Mouse (Mus musculus) embryonic facial prominence, embryonic 14.5 days (tissue): ENCODE data around the gene Piezo1. TPM values are rescaled to one million over a fixed set of nuclear protein-coding genes. Genes with fewer than 3 reads are reported as not detected.

ENCODE experiments used
- ATAC-seq: fragments of 200-750 bp; cut with Nextera tagmentation; 2 replicates; pipeline ENCODE4 v1.8.0; 2017; ENCODE audit warnings: low read depth, moderate number of reproducible peaks, moderate TSS enrichment
- DNase-seq: peaks from one replicate; pipeline ENCODE4 v3.0.0-alpha.2; 2015; ENCODE audit warnings: low spot score
- H3K27ac ChIP-seq: fragments of 300-500 bp; sonication (generic); replicated peaks from 2 replicates; pipeline ENCODE4 v1.5.1; 2014; ENCODE audit warnings: low read depth, mild to moderate bottlenecking, low read length, moderate library complexity
- H3K27me3 ChIP-seq: fragments of 300-500 bp; sonication (generic); replicated peaks from 2 replicates; pipeline ENCODE4 v1.6.1; 2014; ENCODE audit warnings: low read length; ENCODE audit not compliant: control insufficient read depth, insufficient read depth
- H3K36me3 ChIP-seq: fragments of 300-500 bp; sonication (generic); 2 replicates; pipeline ENCODE4 v1.6.1; 2014; ENCODE audit warnings: low read length, mixed read lengths; ENCODE audit not compliant: control insufficient read depth, insufficient read depth
- H3K4me1 ChIP-seq: fragments of 300-500 bp; sonication (generic); 2 replicates; pipeline ENCODE4 v1.6.1; 2014; ENCODE audit warnings: antibody characterized with exemption, low read length; ENCODE audit not compliant: control insufficient read depth, insufficient read depth
- H3K4me2 ChIP-seq: fragments of 300-500 bp; sonication (generic); 2 replicates; pipeline ENCODE4 v1.6.1; 2014; ENCODE audit warnings: low read depth, mild to moderate bottlenecking, low read length, moderate library complexity, mixed read lengths
- H3K4me3 ChIP-seq: fragments of 300-500 bp; sonication (generic); 2 replicates; pipeline ENCODE4 v1.5.1; 2014; ENCODE audit warnings: low read depth, mild to moderate bottlenecking, low read length
- H3K9ac ChIP-seq: fragments of 300-500 bp; sonication (generic); 2 replicates; pipeline ENCODE4 v1.6.1; 2014; ENCODE audit warnings: low read depth, mild to moderate bottlenecking, low read length, moderate library complexity, mixed read lengths
- H3K9me3 ChIP-seq: fragments of 300-500 bp; sonication (generic); 2 replicates; pipeline ENCODE4 v1.6.1; 2016; ENCODE audit warnings: low read length; ENCODE audit not compliant: control insufficient read depth
- WGBS: fragments of 180-500 bp; shearing (Covaris S2); extraction: QIAGEN DNeasy Blood & Tissue Kit; methylation state at CpG from one replicate; pipeline ENCODE4 v1.1.7; 2014; 5-methylcytosine and 5-hydroxymethylcytosine counted together
- polyA plus RNA-seq: library from polyadenylated mRNA; unstranded; fragments of >200 nt; fragmentation: Nextera tagmentation; extraction: Ambion mirVana; gene quantifications from 2 replicates; pipeline ENCODE4 v1.2.1, GENCODE M21; 2014

Gene Piezo1
- polyA plus RNA-seq, 1 experiment from 2014 or later: 18.7 TPM

GRCm38 (mm10) chr8:122464985-122465384 is 86.1 kb downstream of the Piezo1 start:
- Histone ChIP-seq H3K4me1 (peaks cover 5% of the 10 kb centered on the region; the same call in 1 of the 2 replicates), H3K4me2 (no peak overlapping the region), H3K9me3 (no peaks in the 10 kb centered on the region), H3K27ac (no peak overlapping the region), H3K36me3 (peaks cover 33% of the 10 kb centered on the region), H3K27me3 (peaks cover 18% of the 10 kb centered on the region), H3K4me3 (no peak overlapping the region), H3K9ac (no peak overlapping the region)
- 51% methylated on average over 7 of the region's 7 CpGs for WGBS
- ATAC-seq: no peak
- no peak for DNase-seq

GRCm38 (mm10) chr8:122463651-122464640 is 87.2 kb downstream of the Piezo1 start:
- Histone ChIP-seq H3K9me3 (no peaks in the 10 kb centered on the region), H3K4me1 (peaks cover 5% of the 10 kb centered on the region; the same call in 1 of the 2 replicates), H3K4me2 (no peak overlapping the region), H3K27me3 (peaks cover 26% of the 10 kb centered on the region), H3K27ac (no peak overlapping the region), H3K36me3 (peaks cover 32% of the 10 kb centered on the region), H3K4me3 (no peak overlapping the region), H3K9ac (no peak overlapping the region)
- DNase-seq: no peak
- WGBS: 36% methylated on average over 12 of the region's 12 CpGs
- ATAC-seq: no peak

- WGBS: 65% methylated on average over 8 of the region's 8 CpGs
- Histone ChIP-seq H3K4me2 (no peak overlapping the region), H3K27me3 (peaks cover 26% of the 10 kb centered on the region), H3K9me3 (no peaks in the 10 kb centered on the region), H3K36me3 (peaks cover 21% of the 10 kb centered on the region), H3K4me3 (no peak overlapping the region), H3K27ac (no peak overlapping the region), H3K9ac (no peak overlapping the region), H3K4me1 (peaks cover 5% of the 10 kb centered on the region; the same call in 1 of the 2 replicates)
- DNase-seq (no peak), ATAC-seq (no peak)
Observed at GRCm38 (mm10) chr8:122462510-122462909, 88.6 kb downstream of the Piezo1 start.

GRCm38 (mm10) chr8:122461473-122462148 is 89.5 kb downstream of the Piezo1 start:
- DNase-seq: peak; percentile 61
- no peaks in the 10 kb centered on the region for H3K9me3 ChIP-seq
- peaks cover 5% of the 10 kb centered on the region; the same call in 1 of the 2 replicates for H3K4me1 ChIP-seq
- H3K27me3 ChIP-seq: peaks cover 26% of the 10 kb centered on the region
- H3K4me2 ChIP-seq: no peak overlapping the region
- WGBS: 46% methylated on average over 11 of the region's 11 CpGs
- H3K27ac ChIP-seq: no peak overlapping the region
- ATAC-seq: 0 out of 2 replicates have a peak, but pooled peaks have one; percentile 13
- H3K4me3 ChIP-seq: no peak overlapping the region
- H3K36me3 ChIP-seq: peaks cover 12% of the 10 kb centered on the region
- H3K9ac ChIP-seq: no peak overlapping the region

- peak within 1 kb of the TSS; percentile 40; the same call in 1 of the 2 replicates for H3K9ac ChIP-seq
- peak within 1 kb of the TSS; percentile 57 for H3K4me2 ChIP-seq
- ATAC-seq: peak; percentile 91
- no peaks in the 10 kb centered on the region for H3K9me3 ChIP-seq
- peak; percentile 73 for DNase-seq
- peaks cover 26% of the 10 kb centered on the region for H3K27me3 ChIP-seq
- no peak within 1 kb of the TSS for H3K27ac ChIP-seq
- 4% methylated on average over 40 of the region's 56 CpGs for WGBS
- H3K4me1 ChIP-seq: peaks cover 5% of the 10 kb centered on the region; the same call in 1 of the 2 replicates
- H3K4me3 ChIP-seq: peak within 1 kb of the TSS; percentile 33
- peaks cover 9% of the 10 kb centered on the region for H3K36me3 ChIP-seq
Observed at GRCm38 (mm10) chr8:122460524-122461472, 90.3 kb downstream of the Piezo1 start, which contains the start of gene Snai3. Gene Snai3 (minus strand): TSS chr8:122460733.

GRCm38 (mm10) chr8:122459990-122460389 is 91.1 kb downstream of the Piezo1 start:
- Histone ChIP-seq H3K27ac (no peak overlapping the region), H3K9ac (peak overlapping the region; percentile 40; the same call in 1 of the 2 replicates), H3K36me3 (peaks cover under 1% of the 10 kb centered on the region; the same call in 1 of the 2 replicates), H3K4me3 (peak overlapping the region; percentile 33), H3K4me1 (peaks cover 5% of the 10 kb centered on the region; the same call in 1 of the 2 replicates), H3K4me2 (peak overlapping the region; percentile 57), H3K9me3 (no peaks in the 10 kb centered on the region), H3K27me3 (peaks cover 26% of the 10 kb centered on the region)
- DNase-seq (no peak), ATAC-seq (no peak)
- 27% methylated on average over 6 of the region's 7 CpGs for WGBS

GRCm38 (mm10) chr8:122459218-122459900 is 91.8 kb downstream of the Piezo1 start:
- Histone ChIP-seq H3K9ac (no peak overlapping the region), H3K27me3 (peaks cover 26% of the 10 kb centered on the region), H3K4me1 (peaks cover 5% of the 10 kb centered on the region; the same call in 1 of the 2 replicates), H3K9me3 (no peaks in the 10 kb centered on the region), H3K4me2 (0 out of 2 replicates have a peak overlapping the region, but pooled peaks have one; percentile 57), H3K4me3 (no peak overlapping the region), H3K27ac (no peak overlapping the region), H3K36me3 (no peaks in the 10 kb centered on the region)
- no peak for ATAC-seq
- no peak for DNase-seq
- 49% methylated on average over 6 of the region's 6 CpGs for WGBS
